Mouse (Mus musculus) CH12.LX (cell line): ENCODE data around the gene Tnfrsf9. TPM values are rescaled to one million over a fixed set of nuclear protein-coding genes. Genes with fewer than 3 reads are reported as not detected.

Experiments
- DNase-seq: peaks from one replicate; pipeline ENCODE4 v3.0.0-alpha.2; 2013; ENCODE audit errors: extremely low read depth
- H3K27ac ChIP-seq: 2 replicates; pipeline ENCODE4 v1.5.1; 2012; ENCODE audit warnings: low read depth, mild to moderate bottlenecking, control low read depth, moderate library complexity; ENCODE audit not compliant: insufficient read depth
- H3K27me3 ChIP-seq: replicated peaks from 2 replicates; pipeline ENCODE3; 2012; ENCODE audit warnings: inconsistent platforms
- H3K36me3 ChIP-seq, 2 experiments: replicated peaks in 1 of 2; 2 replicates each; pipeline versions ENCODE3 to v1.6.1; 2012; ENCODE audit warnings: inconsistent platforms in 1 of 2, low read length in 1 of 2, mild to moderate bottlenecking in 1 of 2, mixed read lengths in 1 of 2, moderate library complexity in 1 of 2; ENCODE audit not compliant: control insufficient read depth in 1 of 2, insufficient read depth in 1 of 2
- H3K4me1 ChIP-seq, 2 experiments: 2 replicates each; pipeline ENCODE4 v1.6.1; 2012; ENCODE audit warnings: inconsistent platforms in 1 of 2, moderate library complexity in 1 of 2; ENCODE audit not compliant: insufficient read depth in 2 of 2, control insufficient read depth in 1 of 2
- H3K4me2 ChIP-seq: 2 replicates; pipeline ENCODE4 v1.6.1; 2012; ENCODE audit warnings: low read depth, mild to moderate bottlenecking, control low read depth; ENCODE audit not compliant: poor library complexity, insufficient read depth, severe bottlenecking
- H3K4me3 ChIP-seq, 3 experiments: fragments of 150-350 bp in 1 of 3; sonication (generic) in 1 of 3; replicated peaks in 1 of 3; 2 replicates each; pipeline versions ENCODE3 to v1.5.1; 2011 to 2012; ENCODE audit warnings: low read depth in 2 of 3, low read length in 2 of 3, mild to moderate bottlenecking in 2 of 3, moderate library complexity in 2 of 3, control low read depth in 1 of 3, improper control_type of control experiment in 1 of 3, inconsistent platforms in 1 of 3, mixed read lengths in 1 of 3; ENCODE audit not compliant: poor library complexity in 1 of 3
- H3K79me2 ChIP-seq: replicated peaks from 2 replicates; pipeline ENCODE4 v1.6.1; 2012; ENCODE audit warnings: mild to moderate bottlenecking, moderate library complexity; ENCODE audit not compliant: control insufficient read depth, poor library complexity, insufficient read depth, severe bottlenecking; ENCODE audit errors: extremely low read depth
- H3K9ac ChIP-seq: 2 replicates; pipeline ENCODE4 v1.6.1; 2012; ENCODE audit warnings: low read depth, mild to moderate bottlenecking, control low read depth, moderate library complexity; ENCODE audit not compliant: insufficient read depth
- H3K9me3 ChIP-seq: replicated peaks from 2 replicates; pipeline ENCODE3; 2012; ENCODE audit warnings: low read length, inconsistent platforms, mixed read lengths
- CHD1 ChIP-seq: IDR thresholded peaks from 2 replicates; pipeline ENCODE4 v1.6.1; 2012; ENCODE audit warnings: low read depth, low read length, improper control_type of control experiment, inconsistent platforms
- CTCF ChIP-seq, 2 experiments: IDR thresholded peaks in 1 of 2; conservative IDR thresholded peaks in 1 of 2; 2 replicates each; pipeline ENCODE4 v1.5.1; 2011 to 2012; ENCODE audit warnings: low read depth in 2 of 2, low read length in 2 of 2, improper control_type of control experiment in 1 of 2, inconsistent platforms in 1 of 2, mild to moderate bottlenecking in 1 of 2, moderate library complexity in 1 of 2
- ELF1 ChIP-seq: IDR thresholded peaks from 2 replicates; pipeline ENCODE4 v1.6.1; 2014; ENCODE audit warnings: low read depth, mild to moderate bottlenecking, inconsistent platforms, low read length, improper control_type of control experiment
- ETS1 ChIP-seq: conservative IDR thresholded peaks from 2 replicates; pipeline ENCODE4 v1.6.1; 2012; ENCODE audit warnings: low read depth, mild to moderate bottlenecking, inconsistent platforms, low read length, improper control_type of control experiment, moderate library complexity
- GABPA ChIP-seq: IDR thresholded peaks from 2 replicates; pipeline ENCODE4 v1.6.1; 2012; ENCODE audit warnings: low read depth, low read length, improper control_type of control experiment, inconsistent platforms; ENCODE audit not compliant: insufficient replicate concordance
- HCFC1 ChIP-seq: IDR thresholded peaks from 2 replicates; pipeline ENCODE4 v1.6.1; 2012; ENCODE audit warnings: low read depth, mild to moderate bottlenecking, inconsistent platforms, low read length, improper control_type of control experiment
- IRF4 ChIP-seq: IDR thresholded peaks from 2 replicates; pipeline ENCODE4 v1.6.1; 2014; ENCODE audit warnings: low read depth, mild to moderate bottlenecking, inconsistent platforms, low read length, improper control_type of control experiment
- MAX ChIP-seq: IDR thresholded peaks from 2 replicates; pipeline ENCODE4 v1.6.1; 2011; ENCODE audit warnings: low read length, improper control_type of control experiment
- MAZ ChIP-seq: IDR thresholded peaks from 2 replicates; pipeline ENCODE4 v1.6.1; 2012; ENCODE audit warnings: low read depth, mild to moderate bottlenecking, inconsistent platforms, low read length, improper control_type of control experiment, moderate library complexity
- NELFE ChIP-seq: IDR thresholded peaks from 2 replicates; pipeline ENCODE4 v1.6.1; 2011; ENCODE audit warnings: low read depth, low read length, improper control_type of control experiment
- NRF1 ChIP-seq: IDR thresholded peaks from 2 replicates; pipeline ENCODE4 v1.6.1; 2014; ENCODE audit warnings: low read depth, mild to moderate bottlenecking, inconsistent platforms, low read length, improper control_type of control experiment, moderate library complexity
- PAX5 ChIP-seq: IDR thresholded peaks from 2 replicates; pipeline ENCODE4 v1.6.1; 2012; ENCODE audit warnings: low read length, inconsistent platforms, mixed read lengths
- POLR2A ChIP-seq: IDR thresholded peaks from 2 replicates; pipeline ENCODE4 v1.6.1; 2011; ENCODE audit warnings: low read depth, mild to moderate bottlenecking, improper control_type of control experiment, low read length
- TBP ChIP-seq: conservative IDR thresholded peaks from 2 replicates; pipeline ENCODE4 v1.6.1; 2011; ENCODE audit warnings: low read depth, low read length, improper control_type of control experiment
- UBTF ChIP-seq: IDR thresholded peaks from 2 replicates; pipeline ENCODE4 v1.6.1; 2012; ENCODE audit warnings: low read depth, mild to moderate bottlenecking, inconsistent platforms, low read length, improper control_type of control experiment, moderate library complexity
- USF2 ChIP-seq: conservative IDR thresholded peaks from 2 replicates; pipeline ENCODE4 v1.6.1; 2011; ENCODE audit warnings: low read depth, low read length, improper control_type of control experiment
- ZC3H11A ChIP-seq: IDR thresholded peaks from 2 replicates; pipeline ENCODE4 v1.6.1; 2012; ENCODE audit warnings: low read depth, mild to moderate bottlenecking, inconsistent platforms, low read length, improper control_type of control experiment
- ZKSCAN1 ChIP-seq: IDR thresholded peaks from 2 replicates; pipeline ENCODE4 v1.6.1; 2012; ENCODE audit warnings: low read depth, inconsistent platforms, low read length, improper control_type of control experiment, borderline replicate concordance
- ZNF384 ChIP-seq: IDR thresholded peaks from 2 replicates; pipeline ENCODE4 v1.6.1; 2012; ENCODE audit warnings: low read depth, low read length, improper control_type of control experiment, inconsistent platforms
- dilution Hi-C: fragments of 300-500 bp; cut with MboI; formaldehyde crosslinking; loops from 2 replicates; pipeline ENCODE4 v1.14.3; 2020; ENCODE audit warnings: low sequenced_read_pairs; ENCODE audit not compliant: extremely low pct_unique_long_range_greater_than_20kb, extremely low pct_ligation_motif_present
- in situ Hi-C: fragments of 300-500 bp; cut with MboI; formaldehyde crosslinking; loops from 3 replicates; pipeline ENCODE4 v1.14.3; 2019; ENCODE audit warnings: low sequenced_read_pairs, low pct_ligation_motif_present, low pct_unique_long_range_greater_than_20kb, mixed read lengths
- polyA plus RNA-seq: library from polyadenylated mRNA; unstranded; fragments of >175 nt; gene quantifications from 2 replicates; pipeline ENCODE4 v1.2.1, GENCODE M21; 2012; ENCODE audit warnings: low read depth; ENCODE audit not compliant: insufficient read length
- total RNA-seq, 2 experiments: library from RNA; depleted of rRNA; stranded (reverse); fragments of 300-350 nt in 1 of 2; fragments of >200 nt in 1 of 2; gene quantifications; 2 replicates each; pipeline ENCODE4 v1.2.3; 2012 to 2014

The Tnfrsf9 gene
- total and polyA plus RNA-seq, 3 experiments, result 2.2 to 3.1 (median 2.9) TPM

DNA sequence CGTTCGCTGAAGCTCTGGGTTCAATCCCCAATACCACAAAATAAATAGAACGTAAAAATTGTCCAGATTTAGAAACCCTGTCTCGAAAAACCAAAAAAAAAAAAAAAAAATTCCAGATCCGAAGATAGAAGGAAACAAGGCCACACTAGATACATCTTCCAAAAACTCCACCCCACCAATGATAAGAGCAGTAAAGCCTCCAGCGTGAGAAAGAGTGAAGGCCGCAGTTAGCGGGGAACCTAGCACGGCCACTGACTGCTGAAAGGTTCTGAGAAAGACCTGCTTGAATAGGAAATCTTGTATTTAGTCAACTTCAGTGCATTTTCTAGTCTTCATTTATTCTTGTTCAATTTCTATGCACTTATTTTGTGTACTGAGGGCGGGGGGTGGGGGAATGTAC, 39.0 kb upstream of the Tnfrsf9 start:
- Histone ChIP-seq H3K9me3 (peaks cover 13% of the 10 kb centered on the region), H3K27ac (no peak overlapping the region), H3K4me3 (no peak overlapping the region), H3K27me3 (no peaks in the 10 kb centered on the region), H3K4me2 (no peak overlapping the region), H3K36me3 (no peaks in the 10 kb centered on the region), H3K9ac (no peak overlapping the region)
- in situ Hi-C loops (loop anchor here (10.0 kb wide), 1 partner anchor 211 kb away; no protein-coding TSS in a partner anchor), dilution Hi-C loops (no loop called here)
- no peak for DNase-seq
- no peak for TF ChIP-seq ELF1
- TF ChIP-seq UBTF, result no peak
- TF ChIP-seq IRF4, result no peak
- TF ChIP-seq ZNF384, result no peak
- no peak for TF ChIP-seq POLR2A
- TF ChIP-seq ZC3H11A, result no peak
- no peak for TF ChIP-seq GABPA
- no peak for TF ChIP-seq NRF1
- TF ChIP-seq CHD1, result no peak
- TF ChIP-seq NELFE, result no peak
- no peak for TF ChIP-seq ETS1
- no peak for TF ChIP-seq CTCF (conservative IDR thresholded peaks at IDR 0.05 in 1 of 2, IDR thresholded peaks at IDR 0.05 in 1 of 2; ENCODE audit: low read depth in 2 of 2, low read length in 2 of 2)
- no peak for TF ChIP-seq MAX
- no peak for TF ChIP-seq HCFC1
- TF ChIP-seq, all 38 proteins: peak for 0
- peaks cover 6 to 34% of the 10 kb centered on the region in 2 experiments for H3K4me1 ChIP-seq
- H3K79me2 ChIP-seq, result no peaks in the 10 kb centered on the region

- in situ Hi-C loops, result loop anchor here (10.0 kb wide), 1 partner anchor 215 kb away; no protein-coding TSS in a partner anchor
- dilution Hi-C loops, result no loop called here
- TF ChIP-seq ELF1, result no peak
- no peak for TF ChIP-seq MAZ
- TF ChIP-seq, all 38 proteins: peak for 0
These were observed 34.7 kb upstream of the Tnfrsf9 start for GRCm38 (mm10) chr4:150879631-150880030.

GRCm38 (mm10) chr4:150880364-150880763, 34.0 kb upstream of the Tnfrsf9 start:
- in situ Hi-C loops, result no loop called here
- Histone ChIP-seq H3K9me3 (peaks cover 13% of the 10 kb centered on the region), H3K4me3 (no peak overlapping the region), H3K36me3 (no peaks in the 10 kb centered on the region), H3K27ac (no peak overlapping the region), H3K4me2 (no peak overlapping the region), H3K79me2 (no peaks in the 10 kb centered on the region), H3K9ac (no peak overlapping the region), H3K27me3 (no peaks in the 10 kb centered on the region), H3K4me1 (no peaks in the 10 kb centered on the region)
- dilution Hi-C loops, result no loop called here
- no peak for DNase-seq
- no peak for TF ChIP-seq USF2
- TF ChIP-seq PAX5, result no peak
- no peak for TF ChIP-seq ZNF384
- no peak for TF ChIP-seq ZC3H11A
- no peak for TF ChIP-seq TBP
- TF ChIP-seq ZKSCAN1, result no peak

More at GRCm38 (mm10) chr4:150879631-150880030, 34.7 kb upstream of the Tnfrsf9 start:
- Histone ChIP-seq H3K4me3 (no peak overlapping the region), H3K79me2 (no peaks in the 10 kb centered on the region), H3K27me3 (no peaks in the 10 kb centered on the region), H3K4me1 (peaks cover 0 to 5% of the 10 kb centered on the region in 2 experiments; a peak in 1 of 4 replicates), H3K36me3 (no peaks in the 10 kb centered on the region), H3K9me3 (peaks cover 13% of the 10 kb centered on the region), H3K4me2 (no peak overlapping the region), H3K27ac (no peak overlapping the region), H3K9ac (no peak overlapping the region)
- no peak for DNase-seq
